ENCODE assay signal across 14 mouse cellular contexts in the genomic region with DNA sequence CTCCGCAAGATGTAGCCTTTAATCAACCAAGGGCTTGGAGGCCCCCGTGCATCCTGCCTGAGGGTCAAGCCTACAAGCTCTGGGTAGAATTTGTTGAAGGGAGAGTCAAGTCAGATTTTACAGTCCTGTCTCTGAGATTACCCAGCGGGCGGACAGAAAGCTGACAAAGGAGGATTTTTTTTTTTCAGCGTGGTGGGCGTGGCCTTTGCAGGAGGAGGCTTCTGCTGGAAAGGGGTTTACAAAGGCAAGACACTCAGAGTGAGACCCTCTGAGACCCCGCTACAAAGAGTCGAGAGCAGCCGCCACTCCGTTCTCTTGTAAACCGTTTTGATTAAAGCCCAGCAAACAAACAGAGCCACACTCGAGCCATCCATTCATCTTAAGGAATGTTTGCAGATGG.
A peak's percentile ranks its signal among the peaks of the same experiment; 100 is the strongest.
DNase-seq lines count a peak whose midpoint lies in the region; ATAC-seq lines count a peak whose summit lies in the region.
"Had no signal": no experiment of that assay in that cellular context is flagged by ENCODE, and none has a peak within 500 bp of the region (broad histone marks: within the 10 kb centered on the region; RNA-seq: fewer than 3 reads in every experiment).

No protein-coding gene starts in this region.

- 0 out of 2 replicates have a peak overlapping the region, but pooled peaks have one; percentile 3 for H3K4me2 ChIP-seq in kidney, embryonic 16.5 days (replicated peaks; ENCODE audit: low read depth, low read length)
- H3K4me2 ChIP-seq in kidney, embryonic 15.5 days = no peak overlapping the region
- peak overlapping the region; percentile 29 for H3K4me2 ChIP-seq in embryonic facial prominence, embryonic 13.5 days
- H3K4me2 ChIP-seq in intestine, embryonic 15.5 days (replicated peaks) = peak overlapping the region; percentile 40
- H3K4me2 ChIP-seq in neural tube, embryonic 11.5 days (ENCODE audit: low read depth) = peak overlapping the region; percentile 7
- H3K4me2 ChIP-seq: heart, embryonic 12.5 days had no signal

- peaks cover 18% of the 10 kb centered on the region; the same call in 1 of the 2 replicates for H3K4me1 ChIP-seq in kidney, embryonic 16.5 days (ENCODE audit: insufficient read depth, low read length)
- peaks cover 26% of the 10 kb centered on the region for H3K4me1 ChIP-seq in kidney, embryonic 15.5 days
- peaks cover 6% of the 10 kb centered on the region for H3K4me1 ChIP-seq in embryonic facial prominence, embryonic 13.5 days
- H3K4me1 ChIP-seq in intestine, embryonic 15.5 days (replicated peaks) = 0 out of 2 replicates have a peak, but pooled peaks cover 4% of the 10 kb centered on the region
- no peaks in the 10 kb centered on the region; the same call in 1 of the 2 replicates for H3K4me1 ChIP-seq in neural tube, embryonic 11.5 days (ENCODE audit: control insufficient read depth, insufficient read depth, low read length)
- H3K4me1 ChIP-seq: heart, embryonic 12.5 days had no signal

- H3K9me3 ChIP-seq in kidney, embryonic 16.5 days (ENCODE audit: low read length) = no peaks in the 10 kb centered on the region
- no peaks in the 10 kb centered on the region for H3K9me3 ChIP-seq in kidney, embryonic 15.5 days (replicated peaks)
- no peaks in the 10 kb centered on the region for H3K9me3 ChIP-seq in embryonic facial prominence, embryonic 13.5 days
- no peaks in the 10 kb centered on the region for H3K9me3 ChIP-seq in intestine, embryonic 15.5 days
- no peaks in the 10 kb centered on the region for H3K9me3 ChIP-seq in neural tube, embryonic 11.5 days (ENCODE audit: control insufficient read depth, low read length)
- H3K9me3 ChIP-seq: heart, embryonic 12.5 days had no signal

- H3K4me3 ChIP-seq in kidney, embryonic 16.5 days (ENCODE audit: low read length) = no peak overlapping the region
- no peak overlapping the region for H3K4me3 ChIP-seq in kidney, embryonic 15.5 days (replicated peaks)
- H3K4me3 ChIP-seq in embryonic facial prominence, embryonic 13.5 days = no peak overlapping the region
- no peak overlapping the region for H3K4me3 ChIP-seq in intestine, embryonic 15.5 days (replicated peaks)
- H3K4me3 ChIP-seq in neural tube, embryonic 11.5 days (ENCODE audit: low read depth, low read length) = no peak overlapping the region
- H3K4me3 ChIP-seq: heart, embryonic 12.5 days had no signal

- H3K27me3 ChIP-seq in kidney, embryonic 16.5 days (ENCODE audit: insufficient read depth, low read length) = no peaks in the 10 kb centered on the region
- no peaks in the 10 kb centered on the region for H3K27me3 ChIP-seq in kidney, embryonic 15.5 days
- no peaks in the 10 kb centered on the region; the same call in 1 of the 2 replicates for H3K27me3 ChIP-seq in embryonic facial prominence, embryonic 13.5 days
- H3K27me3 ChIP-seq in intestine, embryonic 15.5 days (replicated peaks) = no peaks in the 10 kb centered on the region
- no peaks in the 10 kb centered on the region for H3K27me3 ChIP-seq in neural tube, embryonic 11.5 days (ENCODE audit: control insufficient read depth, insufficient read depth, low read length)

- peak; percentile 29 for DNase-seq in neural tube, embryonic 11.5 days (ENCODE audit: low spot score)
- DNase-seq in right cerebral cortex, postnatal 36 days (ENCODE audit: low spot score in 2 of 2) = no peak
- no peak for DNase-seq in T-cell, adult 2 months (ENCODE audit: low spot score)
- DNase-seq: adrenal gland, postnatal 14 days; B cell, adult 2 months; cerebellum, adult 8-10 months; kidney, adult 9 months; right cerebral cortex, postnatal 14 days had no signal

- 34% methylated on average over 12 of the region's 12 CpGs for WGBS in kidney, embryonic 16.5 days
- WGBS in kidney, embryonic 15.5 days = 40% methylated on average over 12 of the region's 12 CpGs
- 25% methylated on average over 12 of the region's 12 CpGs for WGBS in embryonic facial prominence, embryonic 13.5 days
- 20% methylated on average over 12 of the region's 12 CpGs for WGBS in intestine, embryonic 15.5 days
- WGBS in neural tube, embryonic 11.5 days = 26% methylated on average over 12 of the region's 12 CpGs

- ATAC-seq in kidney, embryonic 16.5 days (ENCODE audit: low FRiP score, low TSS enrichment) = no peak
- ATAC-seq in kidney, embryonic 15.5 days (replicated peaks; ENCODE audit: low FRiP score) = no peak
- ATAC-seq in embryonic facial prominence, embryonic 13.5 days (ENCODE audit: insufficient number of reproducible peaks, insufficient read depth, low FRiP score, low TSS enrichment, low read depth) = no peak
- no peak for ATAC-seq in intestine, embryonic 15.5 days
- ATAC-seq in neural tube, embryonic 11.5 days (ENCODE audit: insufficient read depth, low FRiP score, low TSS enrichment) = no peak
- ATAC-seq in erythroblast, adult 5-6 weeks (replicated peaks; ENCODE audit: low FRiP score, poor library complexity, severe bottlenecking) = no peak

- no peak overlapping the region for H3K9ac ChIP-seq in kidney, embryonic 16.5 days (replicated peaks; ENCODE audit: low read length)
- no peak overlapping the region for H3K9ac ChIP-seq in kidney, embryonic 15.5 days
- H3K9ac ChIP-seq in embryonic facial prominence, embryonic 13.5 days = 0 out of 2 replicates have a peak overlapping the region, but pooled peaks have one; percentile 17
- H3K9ac ChIP-seq in intestine, embryonic 15.5 days = no peak overlapping the region
- H3K9ac ChIP-seq in neural tube, embryonic 11.5 days (ENCODE audit: low read length) = no peak overlapping the region
- H3K9ac ChIP-seq: heart, embryonic 12.5 days had no signal

- H3K27ac ChIP-seq in kidney, embryonic 16.5 days (ENCODE audit: low read length) = no peak overlapping the region
- no peak overlapping the region for H3K27ac ChIP-seq in kidney, embryonic 15.5 days
- H3K27ac ChIP-seq in embryonic facial prominence, embryonic 13.5 days = no peak overlapping the region
- H3K27ac ChIP-seq in intestine, embryonic 15.5 days = no peak overlapping the region
- no peak overlapping the region for H3K27ac ChIP-seq in neural tube, embryonic 11.5 days (ENCODE audit: low read depth, low read length)

- no peaks in the 10 kb centered on the region for H3K36me3 ChIP-seq in kidney, embryonic 16.5 days (ENCODE audit: insufficient read depth, low read length)
- H3K36me3 ChIP-seq in kidney, embryonic 15.5 days = no peaks in the 10 kb centered on the region
- H3K36me3 ChIP-seq in embryonic facial prominence, embryonic 13.5 days = no peaks in the 10 kb centered on the region
- no peaks in the 10 kb centered on the region for H3K36me3 ChIP-seq in intestine, embryonic 15.5 days
- no peaks in the 10 kb centered on the region for H3K36me3 ChIP-seq in neural tube, embryonic 11.5 days (ENCODE audit: control insufficient read depth, insufficient read depth, low read length)
- H3K36me3 ChIP-seq: heart, embryonic 12.5 days had no signal
